Mouse (Mus musculus): ENCODE measurements around the gene Papss2. TPM values are rescaled to one million over a fixed set of nuclear protein-coding genes. Genes with fewer than 3 reads are reported as not detected.
A peak's percentile ranks its signal among the peaks of the same experiment; 100 is the strongest.

Papss2 gene
- polyA plus RNA-seq, 1 experiment from 2014 or later: 2.1 TPM

GRCm38 (mm10) chr19:32711761-32712541, 116.4 kb downstream of the Papss2 start:
- ATAC-seq (ENCODE audit: low read depth) (peak; percentile 97), DNase-seq (peak; percentile 81)
- Histone ChIP-seq H3K36me3 (0 out of 2 replicates have a peak, but pooled peaks cover 3% of the 10 kb centered on the region), H3K27me3 (no peaks in the 10 kb centered on the region), H3K4me2 (peak overlapping the region; percentile 77), H3K9ac (peak overlapping the region; percentile 89), H3K4me3 (replicated peaks) (peak overlapping the region; percentile 88), H3K9me3 (replicated peaks) (no peaks in the 10 kb centered on the region), H3K27ac (peak overlapping the region; percentile 82), H3K4me1 (replicated peaks) (peaks cover 38% of the 10 kb centered on the region)
- WGBS (ENCODE audit: insufficient replicate concordance): under 1% methylated on average over 62 of the region's 63 CpGs

GRCm38 (mm10) chr19:32712588-32713042, 117.0 kb downstream of the Papss2 start:
- Histone ChIP-seq H3K27ac (peak overlapping the region; percentile 82; the same call in 1 of the 2 replicates), H3K27me3 (no peaks in the 10 kb centered on the region), H3K4me1 (replicated peaks) (peaks cover 38% of the 10 kb centered on the region), H3K9ac (peak overlapping the region; percentile 89), H3K4me3 (replicated peaks) (peak overlapping the region; percentile 88), H3K4me2 (peak overlapping the region; percentile 77), H3K36me3 (0 out of 2 replicates have a peak, but pooled peaks cover 3% of the 10 kb centered on the region), H3K9me3 (replicated peaks) (no peaks in the 10 kb centered on the region)
- ATAC-seq (ENCODE audit: low read depth): peak; percentile 82
- peak; percentile 68 for DNase-seq
- 2% methylated on average over 11 of the region's 11 CpGs for WGBS (ENCODE audit: insufficient replicate concordance)

- no peak for DNase-seq
- H3K36me3 ChIP-seq: 0 out of 2 replicates have a peak, but pooled peaks cover 3% of the 10 kb centered on the region
- H3K27me3 ChIP-seq: no peaks in the 10 kb centered on the region
- H3K4me1 ChIP-seq (replicated peaks): peaks cover 38% of the 10 kb centered on the region
- no peak overlapping the region for H3K27ac ChIP-seq
- 0 out of 2 replicates have a peak overlapping the region, but pooled peaks have one; percentile 77 for H3K4me2 ChIP-seq
- no peak for ATAC-seq (ENCODE audit: low read depth)
- no peak overlapping the region for H3K9ac ChIP-seq
- no peaks in the 10 kb centered on the region for H3K9me3 ChIP-seq (replicated peaks)
- H3K4me3 ChIP-seq (replicated peaks): no peak overlapping the region
- WGBS (ENCODE audit: insufficient replicate concordance): 69% methylated on average over 3 of the region's 3 CpGs
Observed at GRCm38 (mm10) chr19:32713471-32713870, 117.9 kb downstream of the Papss2 start.

GRCm38 (mm10) chr19:32715201-32715600, 119.6 kb downstream of the Papss2 start:
- DNase-seq (peak; percentile 53), ATAC-seq (ENCODE audit: low read depth) (no peak)
- H3K4me3 ChIP-seq (replicated peaks): no peak overlapping the region
- no peaks in the 10 kb centered on the region for H3K27me3 ChIP-seq
- peaks cover 35% of the 10 kb centered on the region for H3K4me1 ChIP-seq (replicated peaks)
- H3K4me2 ChIP-seq: no peak overlapping the region
- no peaks in the 10 kb centered on the region for H3K9me3 ChIP-seq (replicated peaks)
- no peak overlapping the region for H3K27ac ChIP-seq
- H3K9ac ChIP-seq: no peak overlapping the region
- no peaks in the 10 kb centered on the region for H3K36me3 ChIP-seq
- WGBS (ENCODE audit: insufficient replicate concordance): 2% methylated on average over 3 of the region's 3 CpGs

- Histone ChIP-seq H3K4me1 (replicated peaks) (peaks cover 31% of the 10 kb centered on the region), H3K9ac (no peak overlapping the region), H3K27ac (no peak overlapping the region), H3K4me3 (replicated peaks) (no peak overlapping the region), H3K9me3 (replicated peaks) (no peaks in the 10 kb centered on the region), H3K4me2 (no peak overlapping the region), H3K36me3 (no peaks in the 10 kb centered on the region), H3K27me3 (no peaks in the 10 kb centered on the region)
- no peak for DNase-seq
- no peak for ATAC-seq (ENCODE audit: low read depth)
Observed at GRCm38 (mm10) chr19:32715681-32716080, 120.1 kb downstream of the Papss2 start.

Other genes starting within 250 kb of the Papss2 start
- gene Sgms1, start 206.1 kb upstream of the Papss2 start, polyA plus RNA-seq (2015; fragmentation: Nextera tagmentation; extraction: Ambion mirVana): 23.4 and 28.0 TPM in 2 replicates
- gene Rpl9-ps6, start 129.2 kb upstream of the Papss2 start, polyA plus RNA-seq (2015; fragmentation: Nextera tagmentation; extraction: Ambion mirVana): 99.8 and 126 TPM in 2 replicates
- 99.9 and 110 TPM in 2 replicates for gene Minpp1, start 110.0 kb upstream of the Papss2 start, polyA plus RNA-seq (2015; fragmentation: Nextera tagmentation; extraction: Ambion mirVana)
- gene Atad1, start 144.0 kb downstream of the Papss2 start, polyA plus RNA-seq (2015; fragmentation: Nextera tagmentation; extraction: Ambion mirVana): 25.3 and 32.4 TPM in 2 replicates
- 2.8 and 3.2 TPM in 2 replicates for gene Pten, start 161.7 kb downstream of the Papss2 start, polyA plus RNA-seq (2015; fragmentation: Nextera tagmentation; extraction: Ambion mirVana)